Mouse (Mus musculus) heart, adult 8-10 months (tissue): ENCODE measurements around the gene Tmem19. TPM values are rescaled to one million over a fixed set of nuclear protein-coding genes. Genes with fewer than 3 reads are reported as not detected.
"Not testable (repeated sequence)": the region's sequence is repeated elsewhere in the genome, so short reads cannot be mapped to it uniquely, and the experiment has no call there.

Experiments used
- DNase-seq: peaks from one replicate; pipeline ENCODE4 v3.0.0; 2022; ENCODE audit warnings: low spot score
- total RNA-seq, 4 experiments: library from RNA; stranded (reverse); gene quantifications; 2 replicates each; pipeline ENCODE4 v1.2.4; 2022

Tmem19 gene
- total RNA-seq, 4 experiments from 2014 or later = 9.9 to 12.7 (median 11.3) TPM

- no peak for DNase-seq
These were observed 13.3 kb downstream of the Tmem19 start for GRCm38 (mm10) chr10:115349029-115349428.

DNA sequence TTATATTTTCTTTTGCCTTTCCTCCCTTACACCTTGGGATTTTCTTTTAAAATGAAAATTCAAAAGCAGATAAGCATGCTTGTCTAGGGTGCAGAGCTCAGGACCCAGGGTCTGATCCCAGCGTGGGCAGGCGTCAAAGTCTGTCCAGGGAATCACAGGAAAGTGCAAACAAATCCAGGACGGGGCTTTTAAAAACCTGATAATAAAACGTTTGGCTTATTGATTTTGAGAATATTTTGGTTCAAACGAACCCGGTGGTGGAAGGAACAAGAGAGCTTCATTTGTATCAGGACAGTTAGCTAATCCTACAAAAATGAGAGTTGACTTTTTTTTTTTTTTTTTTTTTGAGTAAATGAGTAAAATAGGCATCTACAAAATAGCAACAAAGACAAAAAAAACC lies 14.2 kb downstream of the Tmem19 start:
- no peak for DNase-seq

DNA sequence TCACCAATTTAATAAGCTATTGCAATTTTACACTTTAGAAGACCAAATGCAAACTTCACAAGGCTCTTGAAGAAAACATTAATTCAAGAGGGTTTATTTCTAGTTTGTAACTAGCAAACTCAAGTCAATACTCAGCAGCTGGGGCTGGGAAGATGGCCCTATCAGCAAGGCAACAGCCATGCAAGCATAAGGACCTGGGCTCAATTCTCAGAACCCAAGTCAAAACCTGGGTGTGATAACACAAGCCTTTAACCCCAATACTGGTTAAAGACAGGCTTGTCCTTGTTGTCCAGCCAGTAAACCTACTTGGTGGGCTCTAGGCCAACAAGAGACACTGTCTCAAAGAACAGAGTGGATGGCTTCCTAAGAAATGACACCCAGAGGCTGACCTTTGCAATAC lies 15.9 kb downstream of the Tmem19 start:
- DNase-seq = no peak

GRCm38 (mm10) chr10:115342771-115343425 lies 19.4 kb downstream of the Tmem19 start:
- no peak for DNase-seq

DNA sequence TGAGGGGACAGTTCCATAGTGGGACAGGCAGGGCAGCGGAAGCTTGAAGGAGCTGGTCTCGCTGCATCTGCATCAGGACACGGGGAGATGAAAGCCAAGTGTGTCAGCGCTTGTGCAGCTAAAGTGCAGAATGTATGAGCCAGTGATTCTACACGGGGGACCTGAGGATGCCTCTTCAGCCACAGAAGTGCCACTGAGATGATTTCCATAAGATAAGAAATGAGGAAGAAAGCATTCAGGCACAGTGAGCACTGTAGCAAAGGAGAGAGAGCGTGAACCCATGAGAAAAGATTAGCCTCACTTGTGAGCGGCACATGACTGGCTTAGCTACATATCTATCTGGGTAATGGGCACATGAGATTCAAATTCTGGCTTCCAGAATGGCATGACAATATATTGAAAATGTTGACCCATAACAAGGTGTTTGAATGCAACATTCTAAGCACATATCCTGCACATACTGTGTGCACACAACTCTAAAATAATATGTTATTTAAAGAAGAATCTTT lies 22.4 kb downstream of the Tmem19 start:
- DNase-seq = no peak

- no peak for DNase-seq
These were observed 25.4 kb downstream of the Tmem19 start for GRCm38 (mm10) chr10:115336901-115337300.

DNA sequence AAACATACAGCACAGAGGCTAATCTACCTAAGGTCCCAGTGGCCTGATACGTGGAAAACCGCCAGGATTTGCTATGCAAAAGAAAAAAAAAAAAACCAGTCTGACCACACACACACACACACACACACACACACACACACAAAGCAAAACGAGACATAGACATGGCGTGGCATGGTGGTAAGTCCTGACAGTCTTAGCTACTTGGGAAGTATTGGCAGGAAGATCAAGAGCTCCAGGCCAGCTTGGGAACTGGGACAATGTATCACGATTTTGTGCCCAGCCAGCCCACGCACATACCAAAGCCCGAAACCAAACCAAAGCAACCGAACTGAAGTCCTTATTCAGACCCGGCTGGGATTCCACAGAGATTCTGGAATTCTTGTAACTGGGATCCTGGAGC lies 28.8 kb downstream of the Tmem19 start:
- no peak for DNase-seq

DNA sequence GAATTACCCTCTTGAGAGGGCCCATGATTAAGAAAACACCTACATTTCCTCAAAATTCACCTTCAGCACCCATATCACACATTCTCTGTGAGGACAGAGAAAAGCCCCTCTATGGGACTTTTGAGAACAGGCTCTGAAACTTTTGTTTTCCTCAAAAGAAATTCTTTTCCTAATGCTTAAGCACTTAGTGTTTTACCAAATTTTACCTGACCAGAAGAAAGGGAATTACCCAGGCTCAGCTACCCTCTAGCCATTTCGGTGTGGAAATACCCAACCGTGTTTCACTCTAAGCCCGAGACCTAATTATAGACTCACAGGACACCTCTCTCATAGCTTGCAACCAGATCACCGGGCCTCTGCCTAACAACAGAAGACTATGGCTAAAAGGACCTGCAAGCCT lies 29.3 kb downstream of the Tmem19 start:
- DNase-seq = no peak

DNA sequence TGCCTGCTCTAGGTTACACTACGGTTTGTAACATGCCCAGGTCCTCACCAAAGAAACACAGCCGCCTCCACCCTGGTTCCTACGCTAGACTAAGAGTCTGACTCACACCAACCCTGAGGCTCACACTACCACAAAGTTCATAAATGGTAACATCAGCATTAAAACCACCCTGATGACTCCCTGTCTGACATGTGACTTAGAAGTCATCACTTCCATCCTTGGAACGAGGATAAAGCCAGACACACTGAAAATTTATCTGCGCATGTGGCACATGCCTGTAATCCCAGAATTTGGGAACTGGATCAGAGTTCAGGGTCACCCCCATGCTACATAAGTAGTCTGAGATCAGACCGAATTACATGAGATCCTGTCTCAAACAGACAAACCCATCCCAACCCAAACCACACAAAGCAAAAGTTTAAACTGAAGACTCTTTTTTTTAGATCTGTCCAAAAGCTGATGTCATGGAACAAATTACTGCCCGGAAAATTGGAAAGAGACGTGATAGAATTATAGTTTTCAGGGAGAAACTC lies 29.8 kb downstream of the Tmem19 start:
- peak; percentile 60 for DNase-seq

DNA sequence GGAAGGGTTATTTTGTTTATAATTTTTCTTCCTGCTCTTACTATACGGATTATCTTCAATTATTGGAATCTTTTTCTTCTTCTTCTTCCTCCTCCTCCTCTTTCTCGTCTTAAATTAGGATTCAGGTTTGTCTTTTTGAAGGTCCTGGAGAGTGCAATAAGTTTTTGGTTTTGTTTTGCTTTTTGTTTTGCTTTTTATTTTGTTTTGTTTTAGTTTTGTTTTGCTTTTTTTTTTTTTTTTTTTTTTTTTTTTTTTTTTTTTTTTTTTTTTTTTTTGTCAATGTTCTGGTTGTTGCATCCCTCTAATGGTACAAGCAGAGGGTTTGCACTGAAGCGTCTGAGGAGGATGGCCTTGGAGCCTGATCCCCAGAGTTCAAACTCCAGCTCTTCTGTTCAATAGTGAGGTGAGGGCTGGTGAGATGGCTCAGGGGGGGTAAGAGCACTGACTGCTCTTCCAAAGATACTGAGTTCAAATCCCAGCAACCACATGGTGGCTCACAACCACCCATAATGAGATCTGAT lies 33.2 kb downstream of the Tmem19 start:
- no peak for DNase-seq

DNA sequence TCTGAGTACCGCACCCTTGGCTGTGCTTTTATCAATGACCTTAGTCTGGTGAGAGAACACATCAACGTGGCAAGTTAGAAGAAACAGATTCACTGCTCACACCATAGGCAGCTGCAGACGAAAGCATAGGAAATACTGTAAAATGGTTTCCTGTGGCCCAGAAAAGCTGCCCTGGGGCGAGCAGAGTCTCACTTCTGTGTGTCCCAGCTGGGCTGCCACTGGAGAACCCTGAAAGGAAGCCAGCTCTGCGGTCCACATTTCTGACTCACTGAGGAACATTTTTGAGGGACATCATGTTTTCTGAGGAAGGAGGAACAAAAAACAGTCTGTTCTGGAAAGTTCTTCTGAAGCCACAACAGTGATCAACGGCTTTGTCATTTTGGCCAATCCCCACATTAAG lies 33.8 kb downstream of the Tmem19 start:
- peak; percentile 76 for DNase-seq

DNA sequence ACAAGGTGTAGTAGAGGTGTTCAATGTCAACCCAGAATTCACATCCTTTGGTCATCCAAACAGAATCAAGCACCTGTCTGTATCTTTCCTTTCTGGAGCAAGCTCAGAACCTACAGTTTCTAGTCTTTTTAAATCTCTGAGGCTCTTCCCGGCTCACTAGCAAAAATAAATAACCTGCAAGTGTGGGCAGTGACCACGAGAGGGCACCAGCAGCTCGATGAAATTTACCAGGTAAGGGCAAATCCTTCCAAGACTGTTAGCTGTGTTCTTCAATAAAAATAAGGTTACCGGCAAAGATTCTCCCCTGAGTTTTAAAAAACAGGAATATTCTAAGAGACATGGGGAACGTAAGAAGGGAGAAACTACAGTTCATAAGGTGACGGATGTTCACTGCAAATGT lies 39.0 kb downstream of the Tmem19 start:
- DNase-seq = peak; percentile 69

GRCm38 (mm10) chr10:115321317-115322035 lies 40.8 kb downstream of the Tmem19 start:
- DNase-seq = no peak

- not testable (repeated sequence) for DNase-seq
These were observed 43.9 kb downstream of the Tmem19 start for GRCm38 (mm10) chr10:115318388-115318787.

GRCm38 (mm10) chr10:115316313-115316712 lies 46.0 kb downstream of the Tmem19 start:
- DNase-seq = no peak

DNA sequence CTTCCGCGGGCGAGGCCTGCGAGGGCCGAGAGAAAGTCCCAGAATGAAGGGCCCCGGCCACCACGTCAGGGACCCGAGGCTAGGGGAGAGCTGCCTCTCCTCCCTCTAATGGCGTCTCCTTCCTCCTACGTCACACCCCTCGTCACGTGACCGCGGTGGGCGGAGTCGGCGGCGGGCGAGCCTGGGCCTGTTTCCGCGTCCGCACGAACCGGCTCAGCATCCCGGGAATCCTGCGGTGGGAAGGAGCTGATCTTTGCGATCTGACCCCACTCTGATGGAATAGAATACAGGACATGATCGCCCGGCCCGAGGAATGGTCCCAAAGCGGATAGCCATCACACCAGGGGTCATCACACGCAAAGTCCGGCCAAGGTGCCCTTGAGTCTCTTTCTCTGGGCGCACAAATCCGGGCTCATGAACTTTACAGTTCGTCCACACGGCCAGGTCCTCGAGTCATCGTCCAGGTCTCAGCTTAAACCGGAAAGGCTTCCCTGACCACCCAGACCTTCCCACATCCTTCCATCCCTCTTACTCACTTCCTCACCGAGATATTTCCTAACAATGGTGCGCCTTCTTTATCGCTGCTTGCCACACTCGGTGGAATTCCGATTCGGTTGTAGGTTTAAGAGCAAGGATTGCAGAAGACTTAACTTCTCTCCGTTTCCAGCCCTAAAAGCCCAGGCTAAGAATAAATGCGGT lies 46.7 kb downstream of the Tmem19 start, which contains the start of gene Rab21:
Rab21 (minus strand) TSS at position 122 of the 699 bp plus-strand sequence.
- DNase-seq = peak; percentile 98

DNA sequence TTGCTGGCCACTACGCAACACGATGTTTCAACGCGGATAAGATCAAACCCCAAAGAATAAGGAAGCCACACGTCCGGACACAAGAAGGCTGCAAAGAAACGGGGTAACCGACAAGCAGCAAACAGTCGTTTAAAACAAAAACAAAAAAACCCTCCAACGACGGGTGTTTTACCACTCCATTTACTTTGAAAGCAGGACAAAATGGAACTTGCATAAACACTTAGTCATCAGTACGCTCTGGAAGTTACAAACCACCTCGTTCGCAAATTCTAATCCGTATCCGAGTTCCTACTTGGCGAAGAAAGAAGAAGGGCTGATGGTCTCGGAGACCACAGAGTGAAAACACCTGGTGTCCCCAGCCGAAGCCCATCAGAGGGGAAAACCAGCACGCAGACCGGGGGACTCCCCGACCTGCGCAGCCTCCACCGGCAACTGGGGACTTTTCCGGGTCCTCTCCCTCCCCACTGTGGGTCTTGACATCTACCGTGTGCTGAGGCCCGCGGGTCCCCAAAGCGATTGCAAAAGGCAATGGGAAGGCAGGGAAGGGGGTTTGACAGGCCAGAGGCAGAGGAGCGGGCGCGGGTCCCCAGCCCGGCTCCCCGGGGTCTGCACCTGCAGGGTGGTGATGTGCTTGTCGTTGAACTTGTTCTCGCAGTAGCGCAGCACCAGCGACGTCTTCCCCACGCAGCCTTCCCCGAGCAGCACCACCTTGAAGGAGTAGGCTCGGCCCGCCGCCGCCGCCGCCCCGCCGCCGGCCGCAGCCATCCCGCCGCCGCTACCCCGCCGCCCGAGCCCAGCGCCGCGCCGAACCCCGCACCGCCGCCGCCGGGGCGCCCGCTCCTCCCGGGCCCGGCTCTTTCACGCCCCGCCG lies 47.5 kb downstream of the Tmem19 start:
- no peak for DNase-seq

DNA sequence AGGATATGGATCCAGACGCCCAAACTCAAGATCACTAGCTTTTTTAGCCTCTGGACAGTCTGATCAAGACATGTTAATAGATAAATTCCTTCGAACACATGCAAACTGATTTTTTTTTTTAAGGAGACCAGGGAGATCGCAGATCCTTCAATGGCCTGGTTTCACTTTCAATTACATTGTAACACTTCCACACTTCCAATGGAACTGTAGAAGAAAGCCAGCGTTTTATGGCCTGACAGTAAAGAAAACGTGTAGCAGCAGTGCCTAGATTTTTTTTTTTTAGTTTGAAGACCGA lies 48.1 kb downstream of the Tmem19 start:
- DNase-seq = no peak

DNA sequence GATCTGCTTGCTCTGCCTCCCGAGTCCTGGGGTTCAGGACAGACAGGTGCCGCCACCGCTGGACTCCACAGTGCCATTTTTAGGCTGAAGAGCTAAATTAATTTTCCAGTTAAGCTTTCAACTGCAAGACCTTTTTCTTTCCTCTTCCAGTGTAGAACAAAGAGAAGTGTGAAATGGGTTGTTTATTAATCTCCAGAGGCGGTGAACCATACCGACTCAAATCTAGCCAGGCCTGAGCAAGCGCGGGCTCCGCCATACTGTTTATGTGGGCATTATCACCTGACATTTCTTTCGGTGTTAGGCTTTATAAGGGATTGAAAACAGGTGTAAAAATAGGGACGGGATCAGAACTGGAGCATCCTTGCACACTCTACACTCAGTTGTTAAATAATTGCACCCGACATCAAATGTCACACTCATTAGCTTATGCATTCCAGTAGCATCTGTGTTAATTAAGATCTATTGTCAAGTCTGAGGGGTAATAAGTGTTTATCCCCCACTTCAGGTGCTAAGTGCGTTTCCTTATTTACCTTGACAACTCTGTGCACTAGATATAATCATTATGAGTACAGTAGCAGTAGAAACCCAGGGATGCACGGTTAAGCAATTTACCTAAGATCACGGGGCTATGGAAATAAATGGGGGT lies 48.5 kb downstream of the Tmem19 start:
- no peak for DNase-seq

DNA sequence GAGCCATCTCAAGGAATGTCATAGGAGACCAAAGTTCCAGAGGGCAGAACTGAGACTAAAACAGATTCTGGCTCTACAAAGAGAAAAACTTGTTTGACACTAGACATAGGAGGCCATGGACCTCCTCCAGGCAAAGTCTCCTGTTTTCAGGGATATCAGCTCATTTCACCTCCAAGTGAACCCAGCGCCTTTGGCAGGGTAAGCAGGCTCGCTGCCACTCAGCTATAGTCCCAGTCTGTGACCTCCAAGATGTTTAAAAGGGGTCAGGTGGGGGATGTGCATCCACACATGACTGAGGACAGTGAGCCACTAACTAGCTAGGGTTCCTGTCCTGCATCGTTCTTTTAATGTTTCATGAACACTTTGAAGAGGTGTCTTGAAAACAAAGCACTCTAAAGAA lies 49.6 kb downstream of the Tmem19 start:
- DNase-seq = peak; percentile 36

DNA sequence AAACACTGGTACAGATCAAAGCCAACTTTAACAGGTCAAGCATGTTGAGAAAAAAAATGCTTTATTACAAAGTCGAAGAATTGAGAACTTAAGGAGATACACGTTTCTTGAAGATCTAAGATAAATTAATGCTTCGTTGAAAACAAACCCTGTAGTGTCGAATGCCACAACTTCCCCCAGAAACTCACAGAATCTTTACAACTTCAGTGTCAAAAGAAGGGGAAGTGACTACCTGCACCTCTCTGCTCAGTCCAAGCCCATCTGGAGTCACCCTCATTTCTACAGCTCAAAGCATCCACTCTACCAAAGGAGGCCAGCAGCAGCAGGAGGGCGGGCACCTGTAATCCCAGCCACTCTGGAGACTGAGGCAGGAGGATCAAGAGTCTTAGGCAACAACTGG lies 50.1 kb downstream of the Tmem19 start:
- DNase-seq = no peak
